Mouse (Mus musculus) left cerebral cortex, postnatal 36 days (tissue): ENCODE measurements around the gene Skida1. TPM values are rescaled to one million over a fixed set of nuclear protein-coding genes. Genes with fewer than 3 reads are reported as not detected.
"Not testable (repeated sequence)": the region's sequence is repeated elsewhere in the genome, so short reads cannot be mapped to it uniquely, and the experiment has no call there.

ENCODE experiments used
- DNase-seq, 2 experiments: peaks; one replicate each; pipeline ENCODE4 v3.0.0; 2021 to 2022; ENCODE audit warnings: low spot score in 2 of 2, mixed read lengths in 1 of 2
- intact Hi-C: fragments of 180-260 bp; cut with DNase I; formaldehyde crosslinking; loops from one replicate; pipeline ENCODE4 v1.15.1; 2025
- total RNA-seq, 2 experiments: library from RNA; stranded (reverse); gene quantifications; 2 replicates each; pipeline ENCODE4 v1.2.3; 2021

The Skida1 gene
- total RNA-seq: 10 to 100 TPM in 1 of 2 experiments, 1 to 10 TPM in 1; 8.8 to 10.0 TPM

- DNase-seq: no peak
- intact Hi-C loops: no loop called here
Measured at GRCm38 (mm10) chr2:18048453-18049075, at the start of gene Skida1. TSS of gene Skida1 (minus strand) at chr2:18049051.

GRCm38 (mm10) chr2:18095804-18096203 is 47.0 kb upstream of the Skida1 start:
- intact Hi-C loops: no loop called here
- no peak for DNase-seq

GRCm38 (mm10) chr2:18094319-18094718 is 45.5 kb upstream of the Skida1 start:
- no peak for DNase-seq
- intact Hi-C loops: no loop called here

- DNase-seq: no peak
- intact Hi-C loops: no loop called here
Measured at GRCm38 (mm10) chr2:18093858-18094257, 45.0 kb upstream of the Skida1 start.

GRCm38 (mm10) chr2:18087695-18088094 is 38.8 kb upstream of the Skida1 start:
- intact Hi-C loops: not testable (repeated sequence)

GRCm38 (mm10) chr2:18080182-18080860 is 31.5 kb upstream of the Skida1 start:
- intact Hi-C loops: no loop called here
- no peak for DNase-seq

More at GRCm38 (mm10) chr2:18087695-18088094, 38.8 kb upstream of the Skida1 start:
- DNase-seq: not testable (repeated sequence)

- no peak for DNase-seq
- intact Hi-C loops: no loop called here
Measured at GRCm38 (mm10) chr2:18071947-18072346, 23.1 kb upstream of the Skida1 start.

- DNase-seq: no peak
- intact Hi-C loops: no loop called here
Measured at GRCm38 (mm10) chr2:18068071-18068796, 19.4 kb upstream of the Skida1 start.

- no peak for DNase-seq
- intact Hi-C loops: no loop called here
Measured at GRCm38 (mm10) chr2:18066436-18066835, 17.6 kb upstream of the Skida1 start.

- no peak for DNase-seq
- intact Hi-C loops: loop anchor here (2.0 kb wide), 1 partner anchor 37 kb away; no protein-coding TSS in a partner anchor
Measured at GRCm38 (mm10) chr2:18065708-18066030, 16.8 kb upstream of the Skida1 start.

GRCm38 (mm10) chr2:18064941-18065707 is 16.3 kb upstream of the Skida1 start:
- intact Hi-C loops: loop anchor here (2.0 kb wide), 1 partner anchor 36 kb away; no protein-coding TSS in a partner anchor
- DNase-seq: peak; percentile 67 to 70

- intact Hi-C loops: loop anchor here (2.0 kb wide), 1 partner anchor 36 kb away; no protein-coding TSS in a partner anchor
- peak; percentile 91 to 95 for DNase-seq
Measured at GRCm38 (mm10) chr2:18064356-18064858, 15.6 kb upstream of the Skida1 start.

GRCm38 (mm10) chr2:18063763-18064251 is 15.0 kb upstream of the Skida1 start:
- peak; percentile 68 to 69 for DNase-seq
- intact Hi-C loops: loop anchor here (2.0 kb wide), 1 partner anchor 35 kb away; no protein-coding TSS in a partner anchor

GRCm38 (mm10) chr2:18060396-18060795 is 11.5 kb upstream of the Skida1 start:
- intact Hi-C loops: no loop called here
- no peak for DNase-seq

- intact Hi-C loops: loop anchor here (5.0 kb wide), 1 partner anchor 328 kb away; the partner anchor contains the start of gene Nebl
- no peak for DNase-seq
Measured at GRCm38 (mm10) chr2:18059891-18060290, 11.0 kb upstream of the Skida1 start.

- intact Hi-C loops: loop anchor here (5.0 kb wide), 1 partner anchor 327 kb away; the partner anchor contains the start of gene Nebl
- no peak for DNase-seq
Measured at GRCm38 (mm10) chr2:18059063-18059462, 10.2 kb upstream of the Skida1 start.

GRCm38 (mm10) chr2:18058146-18058708 is 9.4 kb upstream of the Skida1 start:
- DNase-seq: no peak
- intact Hi-C loops: loop anchor here (5.0 kb wide), 1 partner anchor 326 kb away; the partner anchor contains the start of gene Nebl

- intact Hi-C loops: loop anchor here (5.0 kb wide), 1 partner anchor 325 kb away; the partner anchor contains the start of gene Nebl
- peak; percentile 67 to 78 for DNase-seq
Measured at GRCm38 (mm10) chr2:18057336-18058145, 8.7 kb upstream of the Skida1 start.
